Mouse (Mus musculus): ENCODE results near the gene Zdhhc1. TPM values are rescaled to one million over a fixed set of nuclear protein-coding genes. Genes with fewer than 3 reads are reported as not detected.
A peak's percentile ranks its signal among the peaks of the same experiment; 100 is the strongest.

Zdhhc1 gene
- polyA plus RNA-seq, 1 experiment from 2014 or later = 33.3 TPM

DNA sequence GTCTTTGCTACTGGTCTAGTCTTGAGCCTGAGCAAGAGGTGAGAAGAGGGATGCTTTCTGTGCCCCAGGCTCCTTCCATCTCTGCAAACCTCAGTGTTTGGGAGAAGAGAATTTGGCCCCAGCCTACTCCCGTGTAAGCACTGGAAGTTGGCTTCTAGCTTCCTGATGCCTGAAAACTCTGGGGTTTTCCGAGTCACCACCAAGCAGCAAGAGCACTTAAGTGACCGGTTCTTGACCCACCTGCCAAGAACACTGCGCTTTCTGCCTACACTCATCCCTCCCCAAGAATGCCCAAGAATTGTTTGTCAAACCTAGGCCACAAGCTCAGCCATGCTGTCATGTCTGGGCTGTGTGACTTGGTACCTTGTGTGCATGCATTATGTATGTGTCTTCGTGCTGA, 23.8 kb upstream of the Zdhhc1 start:
- Histone ChIP-seq H3K9me3 (ENCODE audit: control insufficient read depth, low read length) (no peaks in the 10 kb centered on the region), H3K36me3 (ENCODE audit: control insufficient read depth, insufficient read depth) (peaks cover 6% of the 10 kb centered on the region; the same call in 1 of the 2 replicates), H3K4me2 (ENCODE audit: low read length) (no peak overlapping the region), H3K27me3 (replicated peaks; ENCODE audit: control insufficient read depth, insufficient read depth, low read length) (peaks cover 22% of the 10 kb centered on the region), H3K4me3 (replicated peaks; ENCODE audit: low read length) (no peak overlapping the region), H3K27ac (ENCODE audit: low read length) (no peak overlapping the region), H3K9ac (replicated peaks; ENCODE audit: low read depth, low read length) (no peak overlapping the region), H3K4me1 (replicated peaks; ENCODE audit: control insufficient read depth, insufficient read depth, low read length) (peaks cover 20% of the 10 kb centered on the region)
- ATAC-seq = no peak
- WGBS = 34% methylated on average over 5 of the region's 5 CpGs

DNA sequence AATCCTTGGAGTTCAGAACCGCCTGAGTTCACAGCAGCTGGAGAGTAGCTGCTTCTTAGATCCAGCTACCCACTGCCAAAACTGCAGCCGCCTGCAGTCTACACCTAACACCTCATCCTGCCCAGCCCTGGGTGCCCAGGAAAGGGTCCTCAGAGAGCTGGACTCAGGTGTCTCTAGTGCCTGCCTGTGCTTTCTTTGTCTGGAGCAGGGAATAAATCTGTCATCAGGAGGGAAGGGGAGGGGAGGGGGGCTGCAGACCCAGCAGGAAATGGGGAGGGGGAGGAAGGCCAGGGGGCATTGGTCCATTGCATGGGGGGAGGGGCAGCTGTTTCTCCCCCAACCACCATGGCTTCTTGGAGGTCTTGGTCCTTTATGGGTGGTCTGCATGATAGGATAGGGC, 22.9 kb upstream of the Zdhhc1 start:
- no peak overlapping the region for H3K27ac ChIP-seq (ENCODE audit: low read length)
- ATAC-seq = no peak
- no peak overlapping the region for H3K9ac ChIP-seq (replicated peaks; ENCODE audit: low read depth, low read length)
- WGBS = 6% methylated on average over 2 of the region's 2 CpGs
- peaks cover 20% of the 10 kb centered on the region for H3K4me1 ChIP-seq (replicated peaks; ENCODE audit: control insufficient read depth, insufficient read depth, low read length)
- H3K27me3 ChIP-seq (replicated peaks; ENCODE audit: control insufficient read depth, insufficient read depth, low read length) = peaks cover 22% of the 10 kb centered on the region
- no peaks in the 10 kb centered on the region for H3K9me3 ChIP-seq (ENCODE audit: control insufficient read depth, low read length)
- 0 out of 2 replicates have a peak, but pooled peaks cover 2% of the 10 kb centered on the region for H3K36me3 ChIP-seq (ENCODE audit: control insufficient read depth, insufficient read depth)
- peak overlapping the region; percentile 98 for H3K4me2 ChIP-seq (ENCODE audit: low read length)
- no peak overlapping the region for H3K4me3 ChIP-seq (replicated peaks; ENCODE audit: low read length)

- H3K27ac ChIP-seq (ENCODE audit: low read length) = no peak within 1 kb of the TSS
- peaks cover 20% of the 10 kb centered on the region for H3K4me1 ChIP-seq (replicated peaks; ENCODE audit: control insufficient read depth, insufficient read depth, low read length)
- peaks cover 22% of the 10 kb centered on the region for H3K27me3 ChIP-seq (replicated peaks; ENCODE audit: control insufficient read depth, insufficient read depth, low read length)
- H3K9ac ChIP-seq (replicated peaks; ENCODE audit: low read depth, low read length) = peak within 1 kb of the TSS; percentile 59
- ATAC-seq = peak; percentile 75
- H3K9me3 ChIP-seq (ENCODE audit: control insufficient read depth, low read length) = no peaks in the 10 kb centered on the region
- H3K36me3 ChIP-seq (ENCODE audit: control insufficient read depth, insufficient read depth) = no peaks in the 10 kb centered on the region
- H3K4me3 ChIP-seq (replicated peaks; ENCODE audit: low read length) = peak within 1 kb of the TSS; percentile 54
- WGBS = under 1% methylated on average over 67 of the region's 68 CpGs
- H3K4me2 ChIP-seq (ENCODE audit: low read length) = peak within 1 kb of the TSS; percentile 98
Observed at GRCm38 (mm10) chr8:105518436-105519313, 22.0 kb upstream of the Zdhhc1 start, which contains the start of gene Hsd11b2. Gene Hsd11b2 (plus strand): TSS chr8:105518755.

DNA sequence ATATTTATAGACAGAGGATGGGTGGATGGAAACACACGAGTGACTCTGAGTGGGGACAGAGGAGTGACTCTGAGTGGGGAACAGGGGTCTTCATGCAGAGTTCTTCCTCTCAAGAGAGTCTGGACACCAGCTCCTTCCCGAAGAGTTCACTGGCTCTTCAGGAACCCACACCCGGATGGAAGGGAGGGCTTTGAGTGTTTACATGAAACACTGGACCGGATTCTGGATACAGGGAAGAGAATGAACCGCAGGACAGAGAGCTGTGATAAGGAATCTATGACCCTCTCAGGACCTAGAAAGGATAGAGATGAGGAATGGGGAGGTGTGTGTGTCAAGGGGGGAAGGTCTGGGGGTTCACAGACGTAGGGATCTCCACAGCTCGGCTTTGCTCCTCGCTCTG, 20.6 kb upstream of the Zdhhc1 start:
- H3K27ac ChIP-seq (ENCODE audit: low read length) = no peak overlapping the region
- H3K36me3 ChIP-seq (ENCODE audit: control insufficient read depth, insufficient read depth) = no peaks in the 10 kb centered on the region
- H3K9me3 ChIP-seq (ENCODE audit: control insufficient read depth, low read length) = no peaks in the 10 kb centered on the region
- H3K4me2 ChIP-seq (ENCODE audit: low read length) = no peak overlapping the region
- no peak for ATAC-seq
- H3K9ac ChIP-seq (replicated peaks; ENCODE audit: low read depth, low read length) = no peak overlapping the region
- peaks cover 20% of the 10 kb centered on the region for H3K4me1 ChIP-seq (replicated peaks; ENCODE audit: control insufficient read depth, insufficient read depth, low read length)
- peaks cover 22% of the 10 kb centered on the region for H3K27me3 ChIP-seq (replicated peaks; ENCODE audit: control insufficient read depth, insufficient read depth, low read length)
- WGBS = 45% methylated on average over 8 of the region's 8 CpGs
- H3K4me3 ChIP-seq (replicated peaks; ENCODE audit: low read length) = no peak overlapping the region

- WGBS = 8% methylated on average over 12 of the region's 12 CpGs
- no peak overlapping the region for H3K4me3 ChIP-seq (replicated peaks; ENCODE audit: low read length)
Observed at GRCm38 (mm10) chr8:105516018-105516645, 19.4 kb upstream of the Zdhhc1 start.

GRCm38 (mm10) chr8:105514656-105515055, 18.0 kb upstream of the Zdhhc1 start:
- Histone ChIP-seq H3K9ac (replicated peaks; ENCODE audit: low read depth, low read length) (no peak overlapping the region), H3K4me2 (ENCODE audit: low read length) (no peak overlapping the region), H3K4me1 (replicated peaks; ENCODE audit: control insufficient read depth, insufficient read depth, low read length) (peaks cover 20% of the 10 kb centered on the region), H3K4me3 (replicated peaks; ENCODE audit: low read length) (no peak overlapping the region), H3K36me3 (ENCODE audit: control insufficient read depth, insufficient read depth) (no peaks in the 10 kb centered on the region), H3K27ac (ENCODE audit: low read length) (no peak overlapping the region), H3K27me3 (replicated peaks; ENCODE audit: control insufficient read depth, insufficient read depth, low read length) (peaks cover 22% of the 10 kb centered on the region), H3K9me3 (ENCODE audit: control insufficient read depth, low read length) (no peaks in the 10 kb centered on the region)
- no peak for ATAC-seq
- 80% methylated on average over 5 of the region's 5 CpGs for WGBS

More at GRCm38 (mm10) chr8:105516018-105516645, 19.4 kb upstream of the Zdhhc1 start:
- Histone ChIP-seq H3K4me1 (replicated peaks; ENCODE audit: control insufficient read depth, insufficient read depth, low read length) (peaks cover 20% of the 10 kb centered on the region), H3K27me3 (replicated peaks; ENCODE audit: control insufficient read depth, insufficient read depth, low read length) (peaks cover 22% of the 10 kb centered on the region), H3K9me3 (ENCODE audit: control insufficient read depth, low read length) (no peaks in the 10 kb centered on the region), H3K9ac (replicated peaks; ENCODE audit: low read depth, low read length) (no peak overlapping the region; the same call in 1 of the 2 replicates), H3K36me3 (ENCODE audit: control insufficient read depth, insufficient read depth) (no peaks in the 10 kb centered on the region), H3K27ac (ENCODE audit: low read length) (no peak overlapping the region), H3K4me2 (ENCODE audit: low read length) (peak overlapping the region; percentile 35)
- ATAC-seq = peak; percentile 48

- Histone ChIP-seq H3K9me3 (ENCODE audit: control insufficient read depth, low read length) (no peaks in the 10 kb centered on the region), H3K27ac (ENCODE audit: low read length) (no peak overlapping the region), H3K4me1 (replicated peaks; ENCODE audit: control insufficient read depth, insufficient read depth, low read length) (peaks cover 18% of the 10 kb centered on the region), H3K4me3 (replicated peaks; ENCODE audit: low read length) (no peak overlapping the region), H3K4me2 (ENCODE audit: low read length) (no peak overlapping the region), H3K27me3 (replicated peaks; ENCODE audit: control insufficient read depth, insufficient read depth, low read length) (peaks cover 19% of the 10 kb centered on the region), H3K9ac (replicated peaks; ENCODE audit: low read depth, low read length) (no peak overlapping the region), H3K36me3 (ENCODE audit: control insufficient read depth, insufficient read depth) (no peaks in the 10 kb centered on the region)
- 90% methylated on average over 6 of the region's 6 CpGs for WGBS
- no peak for ATAC-seq
Observed at GRCm38 (mm10) chr8:105514194-105514593, 17.5 kb upstream of the Zdhhc1 start.

DNA sequence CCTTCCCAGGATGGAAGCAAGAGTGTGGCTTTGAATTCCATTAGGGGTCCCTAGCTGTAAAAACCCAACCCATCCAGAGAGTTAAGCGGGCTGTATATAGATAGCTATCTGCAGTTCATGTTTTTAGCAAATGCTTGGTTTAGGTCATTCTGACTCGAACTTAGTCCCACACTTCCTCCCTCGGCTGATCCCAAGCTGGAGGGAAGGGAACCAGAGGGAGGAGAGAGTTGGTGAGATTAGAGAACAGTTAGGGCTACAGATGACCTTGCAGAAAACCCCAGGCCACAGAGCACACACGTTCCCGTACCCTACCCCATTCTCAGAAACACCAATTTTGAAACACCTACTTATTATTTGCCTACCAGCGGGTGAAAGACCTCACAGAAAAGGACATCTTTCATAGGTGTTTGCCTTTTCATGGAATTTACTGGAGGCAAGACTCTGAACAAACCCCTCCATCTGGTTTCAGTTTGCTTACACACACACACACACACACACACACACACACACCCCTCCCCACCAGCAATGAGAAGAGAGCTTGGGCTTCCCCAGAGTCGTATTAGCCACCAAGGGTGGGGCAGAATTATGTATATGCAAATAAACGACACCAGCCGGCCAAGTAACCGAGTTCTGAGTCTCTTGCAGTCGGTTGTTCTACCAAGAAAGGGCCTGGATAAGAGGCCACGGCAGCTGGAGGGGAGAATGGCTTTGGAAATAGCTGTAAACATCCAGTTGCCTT, 13.5 kb upstream of the Zdhhc1 start:
- no peaks in the 10 kb centered on the region for H3K4me1 ChIP-seq (replicated peaks; ENCODE audit: control insufficient read depth, insufficient read depth, low read length)
- H3K27ac ChIP-seq (ENCODE audit: low read length) = no peak overlapping the region
- 60% methylated on average over 12 of the region's 12 CpGs for WGBS
- H3K4me3 ChIP-seq (replicated peaks; ENCODE audit: low read length) = no peak overlapping the region
- H3K36me3 ChIP-seq (ENCODE audit: control insufficient read depth, insufficient read depth) = no peaks in the 10 kb centered on the region
- no peak for ATAC-seq
- no peak overlapping the region for H3K4me2 ChIP-seq (ENCODE audit: low read length)
- no peaks in the 10 kb centered on the region for H3K9me3 ChIP-seq (ENCODE audit: control insufficient read depth, low read length)
- H3K9ac ChIP-seq (replicated peaks; ENCODE audit: low read depth, low read length) = no peak overlapping the region
- H3K27me3 ChIP-seq (replicated peaks; ENCODE audit: control insufficient read depth, insufficient read depth, low read length) = no peaks in the 10 kb centered on the region

GRCm38 (mm10) chr8:105508758-105509157, 12.1 kb upstream of the Zdhhc1 start:
- Histone ChIP-seq H3K27ac (ENCODE audit: low read length) (no peak overlapping the region), H3K4me2 (ENCODE audit: low read length) (no peak overlapping the region), H3K27me3 (replicated peaks; ENCODE audit: control insufficient read depth, insufficient read depth, low read length) (no peaks in the 10 kb centered on the region), H3K9me3 (ENCODE audit: control insufficient read depth, low read length) (no peaks in the 10 kb centered on the region), H3K4me3 (replicated peaks; ENCODE audit: low read length) (no peak overlapping the region), H3K9ac (replicated peaks; ENCODE audit: low read depth, low read length) (no peak overlapping the region), H3K4me1 (replicated peaks; ENCODE audit: control insufficient read depth, insufficient read depth, low read length) (no peaks in the 10 kb centered on the region), H3K36me3 (ENCODE audit: control insufficient read depth, insufficient read depth) (no peaks in the 10 kb centered on the region)
- ATAC-seq = no peak
- WGBS = 50% methylated on average over 1 of the region's 2 CpGs
